Mouse (Mus musculus): ENCODE data around the gene Zfp787.
A peak's percentile ranks its signal among the peaks of the same experiment; 100 is the strongest.
"Not testable (repeated sequence)": the region's sequence is repeated elsewhere in the genome, so short reads cannot be mapped to it uniquely, and the experiment has no call there.

Gene Zfp787

GRCm38 (mm10) chr7:6130346-6130745 lies 25.5 kb downstream of the Zfp787 start:
- Histone ChIP-seq H3K27me3 (ENCODE audit: insufficient read depth, low read length) (no peaks in the 10 kb centered on the region), H3K36me3 (ENCODE audit: insufficient read depth, low read length) (peaks cover 34% of the 10 kb centered on the region), H3K4me1 (replicated peaks; ENCODE audit: low read depth, low read length) (no peaks in the 10 kb centered on the region), H3K4me3 (replicated peaks; ENCODE audit: low read length) (no peak overlapping the region), H3K9me3 (ENCODE audit: low read length) (peaks cover 46% of the 10 kb centered on the region)
- TF ChIP-seq POU5F1 (IDR thresholded peaks at IDR 0.05; ENCODE audit: borderline replicate concordance, low read length) (no peak), NANOG (IDR thresholded peaks at IDR 0.05; ENCODE audit: borderline replicate concordance, low read length) (no peak), CTCF (conservative IDR thresholded peaks at IDR 0.05; ENCODE audit: low read length) (no peak)

GRCm38 (mm10) chr7:6126690-6127448 lies 28.9 kb downstream of the Zfp787 start:
- Histone ChIP-seq H3K27me3 (ENCODE audit: insufficient read depth, low read length) (0 out of 2 replicates have a peak, but pooled peaks cover 4% of the 10 kb centered on the region), H3K4me3 (replicated peaks; ENCODE audit: low read length) (no peak overlapping the region), H3K9me3 (ENCODE audit: low read length) (peaks cover 15% of the 10 kb centered on the region), H3K4me1 (replicated peaks; ENCODE audit: low read depth, low read length) (no peaks in the 10 kb centered on the region), H3K36me3 (ENCODE audit: insufficient read depth, low read length) (peaks cover 3% of the 10 kb centered on the region; the same call in 1 of the 2 replicates)
- peak; percentile 96 for TF ChIP-seq CTCF (conservative IDR thresholded peaks at IDR 0.05; ENCODE audit: low read length)
- no peak for TF ChIP-seq POU5F1 (IDR thresholded peaks at IDR 0.05; ENCODE audit: borderline replicate concordance, low read length)

GRCm38 (mm10) chr7:6121128-6121527 lies 34.7 kb downstream of the Zfp787 start:
- H3K4me1 ChIP-seq (replicated peaks; ENCODE audit: low read depth, low read length); H3K9me3 ChIP-seq (ENCODE audit: low read length); H3K27me3 ChIP-seq (ENCODE audit: insufficient read depth, low read length); H3K36me3 ChIP-seq (ENCODE audit: insufficient read depth, low read length); H3K4me3 ChIP-seq (replicated peaks; ENCODE audit: low read length): not testable (repeated sequence)

GRCm38 (mm10) chr7:6120104-6120503 lies 35.7 kb downstream of the Zfp787 start:
- not testable (repeated sequence) for H3K9me3 ChIP-seq (ENCODE audit: low read length); H3K4me3 ChIP-seq (replicated peaks; ENCODE audit: low read length); H3K36me3 ChIP-seq (ENCODE audit: insufficient read depth, low read length); H3K27me3 ChIP-seq (ENCODE audit: insufficient read depth, low read length); H3K4me1 ChIP-seq (replicated peaks; ENCODE audit: low read depth, low read length)
- TF ChIP-seq CTCF (conservative IDR thresholded peaks at IDR 0.05; ENCODE audit: low read length): peak; percentile 26; the same call in 1 of the 2 replicates

GRCm38 (mm10) chr7:6119501-6119900 lies 36.3 kb downstream of the Zfp787 start:
- no peak for TF ChIP-seq POU5F1 (IDR thresholded peaks at IDR 0.05; ENCODE audit: borderline replicate concordance, low read length)
- peak; percentile 67 for TF ChIP-seq CTCF (conservative IDR thresholded peaks at IDR 0.05; ENCODE audit: low read length)
- H3K36me3 ChIP-seq (ENCODE audit: insufficient read depth, low read length): no peaks in the 10 kb centered on the region
- no peaks in the 10 kb centered on the region for H3K27me3 ChIP-seq (ENCODE audit: insufficient read depth, low read length)

More at GRCm38 (mm10) chr7:6119501-6119900, 36.3 kb downstream of the Zfp787 start:
- H3K4me3 ChIP-seq (replicated peaks; ENCODE audit: low read length): no peak overlapping the region
- no peaks in the 10 kb centered on the region for H3K4me1 ChIP-seq (replicated peaks; ENCODE audit: low read depth, low read length)
- no peaks in the 10 kb centered on the region for H3K9me3 ChIP-seq (ENCODE audit: low read length)
